Comparison of ENCODE assay signal across 17 mouse cellular contexts in genomic region chr10:20961951-20962350, GRCm38 (mm10).
"Had no signal": no experiment of that assay in that cellular context is flagged by ENCODE, and none has a peak within 500 bp of the region (broad histone marks: within the 10 kb centered on the region; RNA-seq: fewer than 3 reads in every experiment).

No protein-coding gene starts in this region.

- DNase-seq: lung, adult 2 months; lung, postnatal 14 days; lung, postnatal 36 days; right cerebral cortex, postnatal 14 days; thymus, adult 2 months; thymus, postnatal 25 days; thymus, postnatal 4 days had no signal

- H3K9me3 ChIP-seq: lung, embryonic 15.5 days; midbrain, embryonic 15.5 days; stomach, embryonic 15.5 days had no signal

- H3K9ac ChIP-seq: lung, embryonic 15.5 days; midbrain, embryonic 13.5 days; midbrain, embryonic 15.5 days; neural tube, embryonic 12.5 days; stomach, embryonic 15.5 days had no signal

- H3K27ac ChIP-seq: lung, embryonic 15.5 days; macrophage; midbrain, embryonic 13.5 days; midbrain, embryonic 15.5 days; neural tube, embryonic 12.5 days; stomach, embryonic 15.5 days; stomach, postnatal 0 days had no signal

- H3K4me1 ChIP-seq: lung, embryonic 15.5 days; midbrain, embryonic 13.5 days; midbrain, embryonic 15.5 days; neural tube, embryonic 12.5 days; stomach, embryonic 15.5 days had no signal

- ATAC-seq: lung, postnatal 0 days; midbrain, embryonic 13.5 days; midbrain, embryonic 15.5 days had no signal

- H3K4me3 ChIP-seq: lung, embryonic 15.5 days; megakaryocyte, embryonic 14.5 days; midbrain, embryonic 13.5 days; midbrain, embryonic 15.5 days; neural tube, embryonic 12.5 days; stomach, embryonic 15.5 days had no signal

- H3K4me2 ChIP-seq: lung, embryonic 15.5 days; midbrain, embryonic 11.5 days; midbrain, embryonic 13.5 days; midbrain, embryonic 15.5 days; neural tube, embryonic 12.5 days; stomach, embryonic 15.5 days had no signal

- H3K27me3 ChIP-seq: lung, embryonic 15.5 days; megakaryocyte, embryonic 14.5 days; midbrain, embryonic 13.5 days; midbrain, embryonic 15.5 days; neural tube, embryonic 12.5 days; stomach, embryonic 15.5 days had no signal
